Comparison of ENCODE assay signal across 22 mouse cellular contexts in genomic region chr3:146030255-146030836, GRCm38 (mm10). TPM values are rescaled to one million over a fixed set of nuclear protein-coding genes. Genes with fewer than 3 reads are reported as not detected.
DNase-seq lines count a peak whose midpoint lies in the region; ATAC-seq and TF ChIP-seq lines count a peak whose summit lies in the region.
"Had no signal": no experiment of that assay in that cellular context is flagged by ENCODE, and none has a peak within 500 bp of the region (broad histone marks: within the 10 kb centered on the region; RNA-seq: fewer than 3 reads in every experiment).

No protein-coding gene starts in this region.

- no peaks in the 10 kb centered on the region for H3K27me3 ChIP-seq in heart, embryonic 10.5 days (ENCODE audit: insufficient read depth, poor library complexity, severe bottlenecking)
- H3K27me3 ChIP-seq in liver, postnatal 0 days (ENCODE audit: insufficient read depth, low read length) = no peaks in the 10 kb centered on the region
- H3K27me3 ChIP-seq: heart, embryonic 13.5 days; Patski; stomach, embryonic 15.5 days had no signal

- WGBS in heart, embryonic 10.5 days = 10% methylated on average over 5 of the region's 5 CpGs
- WGBS in liver, postnatal 0 days (ENCODE audit: insufficient replicate concordance) = 10% methylated on average over 5 of the region's 5 CpGs

- no peak for TF ChIP-seq POLR2A in brain, embryonic 14.5 days (IDR thresholded peaks at IDR 0.05; ENCODE audit: borderline replicate concordance, extremely low read depth, insufficient read depth, insufficient read length, poor library complexity, severe bottlenecking)

- TF ChIP-seq CTCF in liver, postnatal 0 days (IDR thresholded peaks at IDR 0.05; ENCODE audit: low read depth) = no peak
- TF ChIP-seq CTCF in brain, embryonic 14.5 days (IDR thresholded peaks at IDR 0.05; ENCODE audit: borderline replicate concordance, extremely low read depth, insufficient read depth, insufficient read length) = no peak

- H3K4me1 ChIP-seq in heart, embryonic 10.5 days = peaks cover 26% of the 10 kb centered on the region
- peaks cover 13% of the 10 kb centered on the region; the same call in 1 of the 2 replicates for H3K4me1 ChIP-seq in liver, postnatal 0 days (ENCODE audit: insufficient read depth)
- H3K4me1 ChIP-seq: stomach, embryonic 15.5 days had no signal

- intact Hi-C loops in left cerebral cortex, postnatal 10 days (cut with DNase I) = no loop called here

- no peaks in the 10 kb centered on the region for H3K36me3 ChIP-seq in heart, embryonic 10.5 days
- H3K36me3 ChIP-seq in liver, postnatal 0 days (replicated peaks; ENCODE audit: insufficient read depth, low read length) = no peaks in the 10 kb centered on the region
- H3K36me3 ChIP-seq: forebrain, embryonic 10.5 days; heart, embryonic 13.5 days; stomach, embryonic 15.5 days had no signal

- H3K27ac ChIP-seq in heart, embryonic 10.5 days = peak overlapping the region; percentile 67
- peak overlapping the region; percentile 72; the same call in 1 of the 2 replicates for H3K27ac ChIP-seq in liver, postnatal 0 days (ENCODE audit: low read depth)
- H3K27ac ChIP-seq: forebrain, embryonic 10.5 days; heart, embryonic 13.5 days; stomach, embryonic 15.5 days had no signal

- ATAC-seq in liver, postnatal 0 days = no peak
- peak; percentile 58 for ATAC-seq in megakaryocyte progenitor cell, adult 5-6 weeks (replicated peaks; ENCODE audit: poor library complexity)
- ATAC-seq: activated CD4-positive, CD25-positive, alpha-beta regulatory T cell, adult 4 months; inflammation-experienced regulatory T-cells, adult 6 months; Patski had no signal

- TF ChIP-seq EP300 in liver, postnatal 0 days (IDR thresholded peaks at IDR 0.05; ENCODE audit: low read depth) = no peak

- no peak overlapping the region for H3K4me3 ChIP-seq in heart, embryonic 10.5 days
- H3K4me3 ChIP-seq in liver, postnatal 0 days (ENCODE audit: low read depth, low read length) = no peak overlapping the region
- H3K4me3 ChIP-seq: forebrain, embryonic 10.5 days; heart, embryonic 13.5 days; megakaryocyte, embryonic 14.5 days; myocyte; stomach, embryonic 15.5 days had no signal

- DNase-seq in heart, embryonic 10.5 days (ENCODE audit: low spot score) = no peak
- no peak for DNase-seq in heart, adult 18-20 months
- DNase-seq in liver, postnatal 0 days = no peak
- no peak for DNase-seq in liver
- DNase-seq in brain, embryonic 14.5 days (ENCODE audit: low read depth) = peak; percentile 62
- DNase-seq in left cerebral cortex, postnatal 10 days (ENCODE audit: extremely low spot score in 1 of 2, low spot score in 2 of 2) = no peak
- DNase-seq in B cell, adult 2 months = no peak
- DNase-seq: adrenal gland, postnatal 36 days; cerebellum, adult 9-10 months; gastrocnemius, postnatal 25 days; kidney, adult 8-10 months; kidney, postnatal 25 days; thymus, postnatal 14 days had no signal

- H3K9me3 ChIP-seq in heart, embryonic 10.5 days = no peaks in the 10 kb centered on the region
- H3K9me3 ChIP-seq in liver, postnatal 0 days (ENCODE audit: low read length) = no peaks in the 10 kb centered on the region
- H3K9me3 ChIP-seq: forebrain, embryonic 10.5 days; heart, embryonic 13.5 days; stomach, embryonic 15.5 days had no signal

- no peak overlapping the region for H3K9ac ChIP-seq in liver, postnatal 0 days (replicated peaks)
- H3K9ac ChIP-seq: heart, embryonic 13.5 days; stomach, embryonic 15.5 days had no signal

- H3K4me2 ChIP-seq in liver, postnatal 0 days (ENCODE audit: low read depth, low read length) = no peak overlapping the region
- H3K4me2 ChIP-seq: heart, embryonic 13.5 days; stomach, embryonic 15.5 days had no signal

RNA-seq across cellular contexts. Expression of gene Syde2, which starts 42.7 kb away (rescaled TPM):
- 3.1 and 3.4 TPM in 2 replicates for polyA plus RNA-seq in heart, embryonic 10.5 days (2016; fragmentation: Nextera tagmentation; extraction: Ambion mirVana)
- total RNA-seq in heart, adult 18-20 months (2021) = 10 to 100 TPM; 16.2 to 16.7 TPM
- polyA plus RNA-seq in liver, postnatal 0 days (2015; fragmentation: Nextera tagmentation; extraction: Ambion mirVana) = 0.47 and 0.70 TPM in 2 replicates
- 1.9 and 3.0 TPM in 2 replicates for polyA plus RNA-seq in brain, embryonic 14.5 days (2012; rRNA removed)
- total RNA-seq in megakaryocyte progenitor cell, adult 5-6 weeks (2015) = 3.7 and 4.9 TPM in 2 replicates
- 3.2 and 5.0 TPM in 2 replicates for total RNA-seq in megakaryocyte progenitor cell, adult 5-6 weeks (2017)
- 1 to 10 TPM; 3.1 to 4.3 TPM for total RNA-seq in left cerebral cortex, postnatal 10 days (2021)
- polyA plus RNA-seq: activated CD4-positive, CD25-positive, alpha-beta regulatory T cell, adult 4 months had no signal
